Mouse (Mus musculus) brain, embryonic 14.5 days (tissue): Measurements from ENCODE around the gene Gimap7.

ENCODE experiments used
- CTCF ChIP-seq: fragments of 200-500 bp; IDR thresholded peaks from 2 replicates; pipeline ENCODE4 v1.5.1; 2012; ENCODE audit warnings: inconsistent platforms, mild to moderate bottlenecking, moderate library complexity, borderline replicate concordance; ENCODE audit not compliant: insufficient read depth, insufficient read length; ENCODE audit errors: extremely low read depth
- POLR2A ChIP-seq: fragments of 200-500 bp; IDR thresholded peaks from 2 replicates; pipeline ENCODE4 v1.6.1; 2012; ENCODE audit warnings: mild to moderate bottlenecking, inconsistent platforms, borderline replicate concordance; ENCODE audit not compliant: poor library complexity, insufficient read depth, insufficient read length, severe bottlenecking; ENCODE audit errors: extremely low read depth

DNA sequence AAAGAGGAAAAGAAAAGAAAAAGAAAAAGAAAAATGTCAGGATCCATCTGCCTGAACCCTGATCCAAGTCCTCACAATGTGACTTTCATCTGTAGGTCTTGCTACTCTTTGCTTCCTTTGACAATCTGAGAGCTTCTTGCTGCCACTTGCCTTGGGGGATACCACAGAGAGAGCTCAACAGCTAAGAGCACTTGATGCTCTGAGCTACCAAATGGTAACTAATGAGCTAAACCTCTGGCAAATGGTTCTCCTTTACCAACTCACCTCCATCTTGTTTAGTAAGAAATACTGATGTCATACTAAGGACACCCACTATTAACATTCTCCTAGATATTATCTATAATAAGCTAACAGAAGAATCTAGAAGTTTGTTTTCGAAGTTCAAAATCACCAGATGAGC is 15.2 kb downstream of the Gimap7 start:
- TF ChIP-seq CTCF (no peak), POLR2A (no peak)
